Mouse (Mus musculus): ENCODE data around the gene Atxn1.

The Atxn1 gene

DNA sequence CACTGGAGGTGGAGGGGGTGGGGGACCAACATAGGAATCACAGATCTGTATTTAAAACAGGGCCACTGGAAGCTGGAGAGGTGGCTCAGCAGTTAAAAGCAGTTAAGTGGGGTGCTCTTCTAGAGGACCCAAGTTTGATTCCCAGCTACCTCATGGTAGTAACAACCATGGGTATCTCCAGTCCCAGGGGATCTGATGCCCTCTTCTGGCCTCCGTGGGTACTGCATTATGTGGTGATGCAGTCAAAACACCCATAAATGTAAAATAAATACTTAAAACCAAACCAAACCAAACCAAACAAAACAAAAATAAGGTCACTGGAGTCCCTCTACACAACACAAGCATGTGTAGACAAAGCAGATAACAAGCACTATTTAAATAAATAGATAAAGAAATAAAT is 32.9 kb downstream of the Atxn1 start:
- no peak for DNase-seq (ENCODE audit: low read depth, low spot score)

DNA sequence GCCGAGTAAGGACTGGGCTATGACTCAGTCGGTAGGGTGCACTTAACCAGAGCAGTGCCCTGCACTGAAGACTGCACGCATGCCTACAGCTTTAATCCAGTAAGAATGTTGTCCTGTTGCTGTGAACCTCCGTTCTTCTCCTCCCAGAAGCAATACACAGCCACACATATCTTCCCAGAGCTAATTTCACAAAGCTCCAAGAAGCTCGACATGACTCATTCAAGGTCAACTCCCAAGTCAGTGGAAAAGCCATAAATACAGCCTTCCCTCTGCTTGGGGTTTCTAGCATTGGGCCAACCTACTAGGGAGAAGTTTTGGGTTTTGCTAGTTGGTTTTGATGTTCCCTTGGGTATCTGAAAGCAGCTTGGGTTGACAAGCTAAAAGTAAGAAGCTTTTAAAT is 33.6 kb downstream of the Atxn1 start:
- DNase-seq (ENCODE audit: low read depth, low spot score), result no peak

DNA sequence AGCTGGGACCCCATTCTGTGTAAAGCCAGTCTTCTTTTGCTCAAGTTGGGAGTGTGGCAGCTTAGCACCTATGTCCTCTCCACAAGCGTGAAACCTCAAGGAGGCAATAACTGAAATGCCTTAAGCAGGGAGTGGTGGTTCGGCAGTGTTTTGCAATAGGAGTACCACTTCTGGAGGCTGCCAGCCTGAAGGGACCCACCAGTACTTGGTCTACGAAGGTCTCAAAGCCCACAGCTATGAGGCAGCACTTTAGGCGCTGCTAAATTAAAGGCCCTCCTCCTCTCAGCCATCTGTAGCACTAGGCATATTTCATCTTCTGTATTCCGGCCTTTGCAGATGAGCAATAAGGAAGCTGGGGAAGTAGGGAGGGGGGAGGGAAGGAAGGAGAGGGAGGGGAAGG is 35.1 kb downstream of the Atxn1 start:
- DNase-seq (ENCODE audit: low read depth, low spot score), result no peak

DNA sequence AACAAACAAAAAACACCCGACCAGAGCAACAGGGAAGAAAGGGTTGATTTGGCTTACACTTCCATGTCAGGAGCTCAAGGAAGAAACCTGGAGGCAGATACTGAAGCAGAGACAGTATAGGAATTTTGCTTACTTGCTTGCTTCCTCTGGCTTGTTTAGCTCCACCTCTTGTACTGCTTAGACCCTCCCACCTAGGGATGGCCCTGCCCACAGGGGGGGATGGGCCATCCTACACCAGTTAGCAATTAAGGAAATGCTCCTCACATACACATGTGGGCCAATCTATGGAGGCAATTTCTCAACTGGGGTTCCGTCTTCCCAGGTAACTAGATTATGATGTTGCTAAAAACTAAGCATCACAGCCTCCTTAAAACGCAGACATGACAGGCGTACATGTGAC is 39.5 kb downstream of the Atxn1 start:
- DNase-seq (ENCODE audit: low read depth, low spot score), result no peak

DNA sequence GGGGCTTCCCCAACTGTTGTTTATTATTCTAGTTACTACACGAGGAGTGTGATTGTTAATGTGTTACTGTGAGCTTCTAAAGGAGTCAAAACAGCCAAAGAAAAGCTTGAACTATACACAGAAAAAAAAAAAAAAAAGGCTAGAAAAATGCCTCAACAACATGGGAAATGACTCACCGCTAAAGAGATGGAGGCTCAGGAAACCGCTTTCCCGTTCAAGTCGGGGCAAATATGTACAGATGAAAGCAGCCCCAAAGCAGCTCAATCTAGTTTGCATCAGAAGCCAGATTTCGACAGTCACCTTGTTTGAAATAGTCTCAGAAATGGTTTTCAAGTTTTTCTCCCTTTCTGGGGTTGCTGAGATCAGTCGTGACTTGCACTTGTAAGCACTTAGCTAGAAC is 40.3 kb downstream of the Atxn1 start:
- no peak for DNase-seq (ENCODE audit: low read depth, low spot score)

DNA sequence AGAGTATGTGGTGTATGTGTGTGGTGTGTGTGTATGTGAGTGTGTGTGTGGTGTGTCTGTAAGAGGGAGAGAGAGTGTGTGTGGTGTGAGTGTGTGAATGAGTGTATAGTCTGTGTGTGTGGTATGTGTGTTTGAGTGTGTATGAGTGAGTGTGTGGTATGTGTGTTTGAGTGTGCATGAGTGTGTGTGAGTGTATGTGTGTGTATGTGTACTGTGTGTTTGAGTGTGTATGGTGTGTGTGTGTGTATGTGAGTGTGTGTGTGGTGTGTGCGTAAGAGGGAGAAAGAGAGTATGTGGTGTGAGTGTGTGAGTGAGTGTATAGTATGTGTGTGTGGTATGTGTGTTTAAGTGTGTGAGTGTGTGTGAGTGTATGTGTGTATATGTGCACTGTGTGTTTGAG is 41.7 kb downstream of the Atxn1 start:
- no peak for DNase-seq (ENCODE audit: low read depth, low spot score)

DNA sequence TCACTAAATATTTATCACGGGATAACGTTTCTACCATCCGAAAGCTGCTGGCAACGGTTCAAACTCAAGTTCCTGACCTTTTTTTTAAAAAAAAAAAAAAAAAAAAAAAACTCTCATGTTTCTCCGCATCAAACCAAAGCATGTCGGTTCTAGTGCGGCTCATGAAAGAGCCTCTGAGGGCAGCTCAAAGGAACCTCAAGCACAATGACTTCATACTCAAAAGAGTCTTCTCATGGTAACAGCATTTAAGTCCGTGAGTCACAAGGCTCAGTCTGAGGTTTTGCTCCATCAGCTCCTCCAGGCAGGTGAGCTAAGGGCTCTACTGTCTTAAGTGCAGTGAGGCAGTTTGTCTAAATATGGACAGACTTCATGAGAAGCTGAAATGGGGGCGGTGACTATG is 42.3 kb downstream of the Atxn1 start:
- peak; percentile 28 for DNase-seq (ENCODE audit: low read depth, low spot score)

DNA sequence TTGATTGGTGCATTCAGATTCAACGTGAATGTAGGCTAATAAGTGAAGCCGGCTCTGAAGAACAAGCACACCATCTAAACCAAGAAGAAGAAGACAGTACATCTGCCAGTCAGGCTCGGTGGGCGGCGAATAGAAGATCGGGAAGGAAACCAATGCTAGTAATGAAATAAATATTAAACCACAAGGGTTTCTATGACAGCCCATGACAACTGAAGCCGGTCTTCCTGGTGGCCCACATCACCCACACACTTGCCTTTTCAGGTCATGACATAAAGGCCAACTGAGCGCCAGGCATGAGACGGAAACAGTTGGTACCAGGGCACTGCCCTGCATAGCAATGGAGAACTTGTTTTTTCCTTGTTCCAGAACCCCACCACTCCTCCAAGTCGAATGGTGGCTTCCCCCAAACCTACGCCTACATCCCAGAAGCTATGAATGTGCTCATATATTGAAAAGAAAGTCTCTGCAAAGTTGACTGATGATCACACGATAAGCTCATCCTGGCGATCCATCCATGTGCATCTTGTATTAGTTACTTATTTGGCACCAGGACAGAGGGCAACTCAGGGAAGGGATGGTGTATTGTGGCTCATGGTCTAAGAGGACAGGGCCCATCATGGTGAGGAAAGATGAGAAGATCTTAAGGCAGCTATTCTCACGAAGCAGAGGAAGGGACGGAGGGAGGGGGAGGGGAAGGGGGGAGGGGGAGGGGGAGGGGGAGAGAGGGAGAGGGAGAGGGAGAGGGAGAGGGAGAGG is 45.7 kb downstream of the Atxn1 start:
- no peak for DNase-seq (ENCODE audit: low read depth, low spot score)

DNA sequence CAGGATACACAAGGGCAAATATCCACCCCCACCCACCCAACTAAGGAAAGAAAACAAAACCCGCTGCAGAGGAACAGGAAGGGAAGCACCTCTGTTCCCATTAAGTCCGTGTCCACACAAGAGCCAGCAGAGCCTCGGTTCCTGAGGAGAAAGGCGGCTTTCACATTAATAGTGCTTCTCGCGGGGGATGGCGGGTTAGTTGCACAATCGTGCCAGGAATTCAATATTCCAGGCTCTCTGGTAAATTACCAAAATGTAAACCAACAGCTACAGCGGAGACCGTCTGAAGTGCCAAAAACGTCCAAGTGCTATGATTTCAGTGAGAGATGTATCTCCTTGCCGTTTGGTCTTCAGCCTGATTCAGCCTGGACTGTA is 46.8 kb downstream of the Atxn1 start:
- no peak for DNase-seq (ENCODE audit: low read depth, low spot score)

DNA sequence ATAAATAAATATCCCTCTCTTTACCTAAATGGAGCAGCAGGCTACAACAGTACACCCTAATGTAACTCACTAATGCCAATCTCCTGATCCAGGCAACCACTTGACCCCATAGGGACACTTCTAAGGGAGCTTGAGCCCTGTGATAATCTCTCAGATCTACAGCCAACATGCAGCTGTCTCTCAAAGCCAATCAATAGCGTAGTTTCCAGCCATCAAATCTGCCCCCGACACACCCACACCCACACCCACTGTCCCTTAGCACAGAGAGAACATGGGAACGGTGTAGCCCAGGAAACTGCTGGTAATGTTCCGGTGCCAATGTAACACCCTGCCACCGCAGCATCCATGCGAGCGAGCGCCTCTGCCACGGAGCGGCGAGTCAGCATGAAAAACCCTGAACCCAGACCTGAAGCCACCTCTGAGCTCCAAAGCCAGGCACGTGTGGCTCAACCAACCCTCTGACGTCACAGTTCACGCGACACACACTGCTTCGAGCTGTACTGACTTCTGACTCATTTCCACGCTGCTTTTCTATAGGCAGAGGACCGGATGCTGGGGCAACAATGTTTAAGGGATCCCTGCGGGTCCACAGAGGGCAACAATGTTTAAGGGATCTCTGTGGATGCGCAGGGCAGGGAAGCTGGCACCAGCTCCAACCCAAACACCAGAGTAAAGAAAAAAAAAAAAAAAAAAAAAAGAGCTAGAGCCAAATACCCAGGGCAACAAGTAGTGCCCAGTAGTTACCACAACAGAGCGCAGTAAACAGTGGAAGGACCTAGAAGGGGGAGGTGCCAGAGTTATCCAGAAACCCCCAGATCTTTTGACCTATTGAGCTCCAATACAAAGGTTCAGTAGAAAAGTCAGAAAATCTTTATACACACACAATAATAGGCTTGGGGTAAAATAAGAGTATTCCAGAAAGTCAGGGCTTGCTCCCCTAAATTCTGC is 47.5 kb downstream of the Atxn1 start:
- no peak for DNase-seq (ENCODE audit: low read depth, low spot score)

DNA sequence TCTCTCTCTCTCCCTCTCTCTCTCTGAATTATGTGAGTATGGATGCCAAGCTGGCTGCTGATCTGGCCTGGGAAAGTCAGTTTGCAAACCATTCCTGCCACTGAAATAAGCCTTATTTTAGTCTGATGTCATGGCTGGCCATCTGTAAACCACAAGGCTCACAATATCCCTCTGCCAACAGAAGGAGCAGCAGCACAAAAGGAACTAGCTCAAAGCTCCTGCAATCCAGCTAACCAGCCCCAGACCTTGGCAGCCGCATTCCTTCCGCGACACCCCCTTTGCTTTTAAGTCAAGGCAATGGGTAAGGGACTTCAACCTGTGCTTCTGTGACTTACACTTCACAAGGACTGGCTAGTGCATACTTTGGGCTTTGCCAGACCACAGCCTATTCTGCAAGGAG is 48.9 kb downstream of the Atxn1 start:
- DNase-seq (ENCODE audit: low read depth, low spot score), result no peak

DNA sequence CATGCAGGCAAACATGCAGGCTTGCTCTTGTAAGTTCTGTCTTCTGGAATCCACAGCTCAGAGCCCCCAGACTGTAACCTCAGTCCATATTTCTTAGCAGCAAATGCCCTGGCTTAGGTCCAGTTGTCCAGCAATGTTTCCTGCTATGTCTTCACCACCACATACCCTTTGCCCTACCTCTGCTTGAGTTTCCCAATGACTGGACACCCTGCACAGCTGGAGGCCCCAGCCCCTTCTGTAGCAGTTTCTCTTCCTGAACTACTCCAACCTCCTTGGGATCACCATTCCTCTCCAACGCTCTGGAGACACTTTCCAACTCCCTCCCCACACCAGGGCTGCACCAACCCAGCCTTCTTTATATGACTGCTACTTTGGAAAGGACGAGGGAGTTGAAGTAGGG is 49.8 kb downstream of the Atxn1 start:
- DNase-seq (ENCODE audit: low read depth, low spot score), result no peak

DNA sequence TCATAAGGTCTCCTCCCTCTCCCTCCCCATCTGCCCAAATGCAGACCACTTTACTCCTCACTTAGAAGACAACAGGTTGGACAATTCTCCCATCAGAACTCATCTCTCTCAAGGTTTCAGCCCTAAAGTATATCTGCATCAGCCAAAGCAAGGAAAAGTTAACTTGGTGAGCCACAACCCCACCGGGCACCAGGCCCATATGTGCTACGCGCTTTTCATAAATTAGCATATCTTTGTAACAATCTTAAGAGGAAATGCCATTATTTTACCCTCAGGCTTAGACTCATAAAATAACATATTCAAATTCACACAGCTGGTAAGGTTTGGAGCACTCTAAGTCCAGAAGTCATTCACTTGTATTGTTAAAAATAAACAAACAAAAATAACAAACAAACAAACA is 50.7 kb downstream of the Atxn1 start:
- DNase-seq (ENCODE audit: low read depth, low spot score), result no peak

DNA sequence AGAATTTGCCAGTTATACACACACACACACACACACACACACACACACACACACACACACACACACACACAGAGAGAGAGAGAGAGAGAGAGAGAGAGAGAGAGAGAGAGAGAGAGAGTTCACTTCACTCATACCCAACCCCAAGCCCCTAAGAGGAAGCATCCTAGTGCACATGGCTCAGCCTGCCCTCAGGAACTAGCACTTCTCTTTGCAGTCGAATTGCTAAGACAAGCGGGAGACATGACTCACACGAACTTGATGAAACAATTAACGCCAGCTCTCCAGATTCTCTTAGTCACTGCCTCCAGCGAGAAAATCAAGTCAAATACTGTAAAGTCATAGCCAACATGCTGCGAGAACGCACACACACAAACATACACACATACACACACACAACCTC is 53.0 kb downstream of the Atxn1 start:
- no peak for DNase-seq (ENCODE audit: low read depth, low spot score)

DNA sequence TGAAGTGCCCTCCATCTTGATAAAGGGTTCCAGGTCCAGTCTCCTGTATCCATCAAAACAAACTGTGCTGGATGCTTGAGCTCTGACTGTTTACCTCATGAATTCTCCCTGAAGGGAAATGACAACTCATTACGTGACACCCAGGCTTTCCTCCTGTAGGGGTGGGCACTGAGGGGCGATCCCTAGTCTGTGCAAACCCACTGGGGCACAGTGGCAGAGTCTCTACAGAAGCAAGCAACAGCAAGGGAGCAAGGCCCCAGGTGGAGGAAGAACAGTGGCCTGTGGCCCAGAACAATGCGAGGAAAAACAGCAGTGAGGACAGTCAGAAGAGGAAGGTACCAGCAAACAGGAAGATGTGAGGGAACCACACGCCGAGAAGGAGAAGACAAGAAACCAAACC is 53.7 kb downstream of the Atxn1 start:
- DNase-seq (ENCODE audit: low read depth, low spot score), result no peak

DNA sequence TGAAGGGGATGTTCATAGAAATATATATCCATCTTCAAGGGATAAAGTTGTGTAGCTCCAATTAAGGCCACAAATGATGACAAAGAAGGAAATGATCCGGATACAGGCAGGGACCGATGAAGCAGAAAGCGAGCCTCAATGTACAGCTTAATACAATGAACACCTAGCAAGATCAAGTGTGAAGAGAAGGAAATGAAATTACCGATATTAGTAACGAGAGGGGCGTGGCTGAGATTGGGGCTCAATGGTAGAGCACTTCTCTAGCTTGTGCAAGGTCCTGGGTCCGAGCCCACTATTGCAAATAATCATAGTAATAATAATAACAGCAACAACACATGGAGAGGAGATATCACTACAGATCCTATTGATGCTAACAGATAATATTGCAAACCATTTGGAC is 54.5 kb downstream of the Atxn1 start:
- DNase-seq (ENCODE audit: low read depth, low spot score), result no peak

DNA sequence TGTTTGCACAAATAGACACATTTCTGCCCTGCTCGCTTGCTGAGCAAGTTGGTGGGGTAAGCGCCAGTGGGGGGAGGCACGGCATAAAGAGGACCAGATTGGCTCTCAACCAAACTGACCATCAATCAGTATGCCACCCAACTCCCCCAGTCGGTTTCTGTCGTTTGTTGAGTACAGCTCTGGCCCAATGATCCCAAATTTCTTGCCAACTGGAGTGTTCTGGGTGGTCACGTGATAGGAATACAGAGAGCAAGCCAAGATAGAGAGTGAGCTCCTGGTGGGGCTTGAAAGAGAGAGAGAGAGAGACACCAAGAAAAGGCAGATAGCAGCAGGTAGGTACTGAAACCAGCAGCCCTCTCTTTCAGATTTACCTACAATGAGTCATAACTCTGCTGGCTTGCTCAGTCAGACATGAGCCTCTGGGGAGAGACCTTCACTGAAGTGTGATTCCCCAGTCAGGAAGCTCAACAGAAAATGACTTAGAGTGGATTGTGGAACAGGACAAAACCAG is 57.6 kb downstream of the Atxn1 start:
- no peak for DNase-seq (ENCODE audit: low read depth, low spot score)

DNA sequence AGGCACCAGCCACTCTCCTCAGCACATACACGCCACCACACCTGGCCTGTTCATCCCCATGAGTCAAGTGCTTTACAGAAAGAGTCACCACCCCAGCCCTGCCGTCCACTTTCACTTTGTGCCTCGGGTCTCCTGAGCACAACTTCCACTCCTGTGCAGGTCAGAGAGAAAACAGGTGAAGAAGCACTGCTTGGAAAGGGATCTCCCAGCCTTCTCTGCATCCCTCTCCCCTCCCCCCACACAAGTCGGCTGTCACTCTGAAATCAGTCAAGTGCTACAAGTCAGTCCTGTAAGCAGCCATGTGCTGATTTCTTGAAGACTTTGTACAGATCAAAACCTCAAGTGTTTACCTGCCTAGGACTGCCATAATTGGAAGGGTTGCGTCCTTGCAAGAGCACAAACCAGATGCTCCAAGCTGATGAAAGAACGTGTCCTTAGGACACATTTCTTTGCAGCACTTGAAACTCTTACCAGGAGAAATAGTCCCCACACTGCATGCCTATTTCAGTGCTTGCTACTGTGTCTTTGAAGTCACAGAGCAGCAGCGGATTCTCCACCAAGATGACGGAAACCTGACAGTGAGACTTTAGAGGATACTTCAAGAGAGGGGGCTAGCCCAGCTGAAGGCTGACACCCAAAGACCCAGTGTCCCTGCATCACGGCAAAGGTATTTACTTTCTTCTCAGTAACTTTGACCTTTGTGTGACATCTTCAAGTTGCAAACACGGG is 58.2 kb downstream of the Atxn1 start:
- DNase-seq (ENCODE audit: low read depth, low spot score), result no peak

DNA sequence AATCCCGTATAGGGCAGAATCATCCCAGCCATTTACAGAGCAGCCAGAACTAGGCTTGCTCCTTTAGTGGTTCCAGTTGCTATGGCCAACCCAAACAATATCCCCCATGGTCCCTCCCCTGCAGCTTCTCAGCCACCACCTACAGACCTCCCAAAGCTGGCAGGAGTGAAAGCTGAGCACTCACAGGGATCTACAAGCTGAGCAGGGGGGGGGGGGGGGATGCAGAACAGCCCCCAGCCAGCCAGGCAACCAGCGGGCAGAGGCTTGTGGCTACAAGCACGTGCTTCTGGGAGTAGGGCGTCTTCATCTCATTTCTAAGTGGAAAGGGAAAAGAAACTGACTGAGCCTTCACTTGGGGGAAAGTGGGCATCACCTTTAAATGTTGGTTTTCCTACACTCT is 59.9 kb downstream of the Atxn1 start:
- DNase-seq (ENCODE audit: low read depth, low spot score), result no peak

DNA sequence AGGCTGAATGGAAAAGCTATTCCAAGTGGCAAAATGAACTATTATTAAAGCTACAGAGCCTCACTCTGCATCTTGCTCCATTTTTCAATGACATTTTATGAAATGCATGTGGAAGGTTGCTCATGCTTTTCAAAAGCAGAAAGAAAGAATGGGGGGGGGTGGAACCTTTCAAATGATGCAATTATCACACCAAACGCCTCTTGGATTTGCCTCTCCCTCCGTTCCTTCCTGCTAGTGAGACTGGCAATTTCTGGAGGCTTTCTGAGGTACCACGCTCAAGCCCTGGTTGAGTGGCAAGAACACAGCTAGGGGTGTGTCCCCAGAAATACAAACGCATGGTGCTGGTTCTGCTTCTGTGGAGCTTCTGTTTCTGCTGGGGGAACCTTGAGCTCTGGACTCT is 60.4 kb downstream of the Atxn1 start:
- DNase-seq (ENCODE audit: low read depth, low spot score), result no peak

DNA sequence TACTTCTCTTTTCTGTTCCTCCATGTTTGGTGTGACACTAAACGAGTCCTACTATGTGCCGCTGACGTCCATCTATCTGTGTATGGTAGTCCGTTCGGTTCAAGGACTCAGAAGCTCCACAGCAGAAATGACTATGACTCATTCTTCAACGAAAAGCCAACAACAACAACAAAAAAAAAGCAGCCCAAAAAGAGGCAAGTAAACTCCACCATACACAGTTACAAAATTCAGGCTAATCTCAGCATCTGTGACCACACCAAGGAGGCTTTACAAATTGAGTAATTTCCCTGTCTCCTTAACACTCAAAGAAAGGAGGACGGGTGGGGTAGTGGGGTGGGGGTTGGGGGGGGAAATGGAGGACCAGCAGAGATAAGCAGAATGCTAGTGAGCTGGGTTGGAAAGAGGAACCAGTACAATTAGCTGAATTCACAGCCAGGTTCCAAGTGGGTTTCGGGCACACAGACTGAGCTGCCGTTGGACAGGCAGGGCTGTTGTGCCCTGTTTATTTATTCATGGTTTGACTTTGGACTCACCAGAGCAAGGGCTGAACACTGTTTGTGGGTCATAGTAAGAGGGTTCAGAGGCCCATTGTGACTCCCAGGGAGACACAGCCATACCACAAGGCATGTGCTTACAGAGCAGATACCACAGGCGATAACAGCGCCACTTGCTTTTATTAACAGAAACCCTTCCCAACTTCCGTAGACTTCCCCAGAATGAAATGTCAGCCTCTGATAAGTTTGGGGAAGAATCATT is 61.1 kb downstream of the Atxn1 start:
- no peak for DNase-seq (ENCODE audit: low read depth, low spot score)

DNA sequence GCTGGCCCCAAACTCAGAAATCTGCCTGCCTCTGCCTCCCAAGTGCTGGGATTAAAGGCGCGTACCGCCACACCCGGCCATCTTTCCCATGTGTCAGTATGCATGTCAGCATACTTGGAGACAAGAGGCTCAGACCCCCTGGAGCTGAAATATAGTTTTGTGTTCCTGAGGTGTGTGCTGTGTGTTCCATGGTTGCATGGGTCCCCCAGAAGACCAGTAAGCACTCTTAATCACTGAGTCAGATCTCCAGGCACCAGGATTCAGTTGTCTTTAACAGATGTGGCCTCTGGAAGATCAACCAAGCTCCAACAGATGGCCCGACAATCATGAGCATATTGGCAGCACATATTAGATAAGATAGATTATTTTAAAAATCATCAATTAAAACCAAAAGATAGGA is 62.4 kb downstream of the Atxn1 start:
- DNase-seq (ENCODE audit: low read depth, low spot score), result no peak
